Mouse (Mus musculus): ENCODE measurements at regions not wholly inside any gene's neighbourhood (a gene's known extent, or its start where the extent isn't known, plus 50 kb on each side); places are given as distances from the start of the nearest gene placed in this dataset.

- DNase-seq (ENCODE audit: low spot score in 2 of 2): no peak
Measured at GRCm38 (mm10) chr4:114353058-114353457, 53.5 kb upstream of the Trabd2b start.
